Mouse (Mus musculus) c-Kit-positive CD71-positive TER-119-positive erythroid progenitor cells, embryonic 14.5 days (primary cell): Measurements from ENCODE around the gene Pdcd11.
A peak's percentile ranks its signal among the peaks of the same experiment; 100 is the strongest.

ENCODE experiments used
- DNase-seq: peaks from one replicate; pipeline ENCODE4 v3.0.0-alpha.2; 2013; ENCODE audit warnings: low spot score

Gene Pdcd11

DNA sequence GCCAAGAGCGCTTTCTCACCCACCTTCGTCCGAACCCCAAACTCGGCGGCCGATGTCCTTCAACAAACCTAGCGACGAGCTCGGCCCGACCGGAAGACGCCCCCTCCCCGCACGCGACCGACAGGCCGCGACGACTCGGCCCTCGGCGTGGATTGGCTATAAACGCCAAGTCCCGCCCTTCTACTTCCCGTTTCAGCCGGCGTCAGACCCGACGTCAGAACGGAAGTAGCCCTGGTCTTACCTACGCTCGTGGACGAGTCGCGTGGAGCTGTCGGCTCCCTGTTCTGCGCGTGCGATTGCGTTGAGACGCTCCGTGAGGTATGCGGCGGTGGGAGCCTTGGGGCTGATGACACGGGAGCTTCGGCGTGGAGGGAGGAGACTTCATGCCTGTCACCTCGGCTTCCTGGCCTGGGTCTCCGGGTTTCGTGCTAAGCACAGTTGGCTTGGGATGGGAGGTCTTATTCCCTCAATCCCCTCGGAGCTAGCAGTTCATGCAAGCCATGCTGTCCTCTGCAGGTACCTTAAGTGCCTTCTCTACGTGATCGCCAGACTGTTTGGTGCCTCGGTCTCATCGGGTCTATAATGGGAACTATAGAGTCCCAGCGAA is at the start of gene Pdcd11, which contains the start of gene Usmg5:
Gene Pdcd11 (plus strand): TSS at position 219 of the 607 bp plus-strand sequence.
Gene Usmg5 (minus strand): TSS at position 98 of the 607 bp plus-strand sequence.
- peak; percentile 92 for DNase-seq

DNA sequence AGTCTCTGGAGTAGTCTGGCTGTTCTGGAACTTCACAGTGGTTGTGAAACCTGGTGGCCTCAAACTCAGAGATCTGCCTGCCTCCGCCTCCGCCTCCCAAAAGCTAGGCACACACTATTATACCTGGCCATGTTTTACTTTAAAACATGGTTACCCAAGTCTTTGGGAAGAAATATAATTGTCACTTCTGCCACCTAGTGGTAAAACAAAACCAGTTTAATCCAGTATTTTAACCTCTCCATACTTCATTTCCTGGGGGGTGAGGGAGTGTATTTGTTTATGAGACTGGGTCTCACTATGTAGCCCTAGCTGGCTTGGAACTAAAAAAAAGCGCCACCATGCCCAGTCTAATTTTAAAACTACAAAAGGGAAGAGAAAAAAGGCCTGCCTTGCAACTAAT is 47.0 kb upstream of the Pdcd11 start:
- no peak for DNase-seq

DNA sequence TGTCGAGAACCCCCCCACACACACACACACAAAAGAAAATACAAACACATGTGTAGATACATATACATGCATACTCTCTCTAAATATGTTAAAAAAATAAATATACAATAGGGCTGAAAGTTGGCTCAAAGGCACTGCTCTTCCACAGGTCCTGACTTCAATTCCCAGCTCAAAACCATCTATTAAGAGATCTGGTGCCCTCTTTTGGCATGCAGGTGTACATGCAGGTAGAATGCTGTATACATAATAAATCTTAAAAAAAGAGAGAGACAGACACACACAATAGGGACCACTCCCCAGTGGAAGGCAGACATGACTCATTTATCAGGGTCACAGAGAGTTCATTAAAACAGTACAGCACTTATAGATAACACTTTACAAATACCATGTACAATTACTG is 44.2 kb upstream of the Pdcd11 start:
- DNase-seq = no peak

DNA sequence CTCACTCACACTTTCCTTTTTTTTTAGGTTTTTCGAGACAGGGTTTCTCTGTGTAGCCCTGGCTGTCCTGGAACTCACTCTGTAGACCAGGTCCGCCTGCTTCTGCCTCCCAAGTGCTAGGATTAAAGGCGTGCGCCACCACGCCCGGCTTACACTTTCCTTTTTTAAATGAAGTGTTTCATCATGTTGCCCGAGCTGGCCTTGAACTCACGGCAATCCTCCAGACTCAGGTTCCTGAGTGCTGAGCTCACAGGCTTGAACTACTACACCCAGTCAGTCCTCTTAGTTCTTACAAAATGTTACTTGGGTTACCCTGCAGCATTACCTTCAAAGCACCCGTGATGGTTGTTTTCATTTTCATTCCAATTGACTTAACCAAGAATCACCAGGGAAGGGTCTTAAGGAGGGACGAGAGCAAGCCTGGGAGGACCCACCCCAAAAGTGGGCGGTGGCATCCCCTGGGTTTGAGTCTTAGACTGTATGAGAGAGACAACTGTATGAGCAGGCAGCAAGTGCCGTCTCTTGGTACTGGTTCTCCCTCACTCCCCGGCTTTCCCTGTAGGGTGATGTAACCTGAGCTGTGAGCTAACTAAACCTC is 43.2 kb upstream of the Pdcd11 start:
- no peak for DNase-seq

DNA sequence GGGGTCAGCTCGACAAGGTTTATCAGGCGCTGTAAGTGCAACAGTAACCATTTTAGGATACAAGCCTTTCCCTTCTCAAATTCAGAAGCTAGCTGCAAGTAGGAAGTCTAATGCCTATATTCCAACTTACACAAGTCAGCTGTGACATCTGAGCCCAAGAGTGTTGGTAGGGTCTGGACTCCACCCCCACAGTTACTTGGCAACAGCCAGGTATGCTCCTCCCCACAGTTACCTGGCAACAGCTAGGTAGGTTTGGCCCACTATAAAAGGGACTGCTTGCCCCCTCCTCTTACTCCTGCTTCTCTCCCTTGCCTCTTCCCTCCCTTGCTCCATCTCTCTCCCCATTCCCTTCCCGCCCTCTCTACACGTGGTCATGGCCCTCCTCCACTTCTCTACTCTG is 41.5 kb upstream of the Pdcd11 start:
- no peak for DNase-seq

DNA sequence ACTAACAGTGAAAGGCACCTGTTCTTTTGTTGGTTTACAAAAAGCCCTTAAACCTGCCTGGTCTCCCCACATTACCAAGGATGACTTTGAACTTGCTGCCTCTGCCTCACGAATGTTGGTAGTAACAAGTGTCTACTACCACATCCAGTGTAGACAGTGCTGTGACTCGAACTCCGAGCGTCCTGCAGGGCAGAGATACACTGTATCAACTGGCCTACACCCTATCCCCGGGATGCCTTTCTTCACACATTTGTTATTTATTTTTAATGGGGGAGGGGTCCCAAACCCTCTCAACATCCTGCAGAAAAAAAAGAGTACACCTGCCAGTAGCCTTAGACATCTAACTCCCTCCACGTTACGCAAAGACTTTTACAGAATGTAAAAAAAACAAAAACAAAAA is 40.7 kb upstream of the Pdcd11 start:
- no peak for DNase-seq

DNA sequence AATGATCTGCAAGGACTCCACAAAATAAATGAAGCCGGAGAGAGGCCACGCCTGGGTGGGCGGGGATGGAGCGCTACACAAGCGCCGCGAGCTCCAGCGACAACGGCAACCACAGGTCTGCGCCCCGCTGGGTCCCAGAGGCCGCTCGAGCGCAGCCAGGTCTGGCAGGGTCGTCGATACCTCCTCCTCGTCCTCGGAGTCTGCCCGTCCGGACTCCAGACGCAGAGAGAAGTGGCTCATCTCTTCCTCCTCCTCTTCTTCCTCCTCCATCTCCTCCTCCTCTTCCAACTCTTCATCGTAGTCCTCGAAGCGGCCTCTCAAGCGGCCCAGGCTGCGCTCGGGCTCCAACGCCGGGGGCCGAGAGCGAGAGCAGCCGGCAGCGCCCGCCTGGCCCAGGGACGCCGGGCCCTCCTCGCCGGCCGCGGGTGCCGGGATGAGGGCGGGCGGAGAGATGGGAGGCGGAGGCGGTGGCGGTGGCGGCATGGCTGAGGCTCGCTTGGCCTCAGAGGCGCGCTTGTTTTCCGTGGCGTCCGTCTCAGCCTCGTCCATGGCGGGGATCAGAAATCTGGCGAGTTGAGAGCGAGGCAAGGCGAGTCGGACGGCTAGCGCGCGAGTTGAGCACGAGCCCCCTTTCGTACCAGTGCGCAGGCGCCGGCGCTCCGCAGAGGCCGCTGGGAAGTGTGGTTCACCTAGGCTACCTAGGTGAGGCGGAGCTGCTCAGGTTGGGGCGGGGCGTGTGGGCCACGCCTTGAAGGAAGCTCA is 40.1 kb upstream of the Pdcd11 start, which contains the start of gene Pcgf6:
Gene Pcgf6 (minus strand): TSS at position 636 of the 762 bp plus-strand sequence.
- peak; percentile 60 for DNase-seq

DNA sequence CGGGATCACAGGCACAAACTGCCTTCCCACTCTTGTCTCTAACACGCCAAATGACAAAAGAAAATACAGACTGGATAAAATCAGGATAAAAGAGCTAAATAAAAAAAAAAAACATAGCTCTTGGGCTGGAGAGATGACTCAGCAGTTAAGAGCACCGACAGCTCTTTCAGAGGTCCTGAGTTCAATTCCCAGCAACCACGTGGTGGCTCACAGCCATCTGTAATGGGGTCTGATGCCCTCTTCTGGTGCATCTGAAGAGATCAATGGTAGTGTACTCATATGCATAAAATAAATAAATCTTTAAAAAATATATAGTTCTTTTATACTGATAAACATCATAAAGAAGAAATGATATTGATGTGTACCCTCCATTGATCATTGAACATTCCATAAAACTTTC is 37.6 kb upstream of the Pdcd11 start:
- DNase-seq = no peak

DNA sequence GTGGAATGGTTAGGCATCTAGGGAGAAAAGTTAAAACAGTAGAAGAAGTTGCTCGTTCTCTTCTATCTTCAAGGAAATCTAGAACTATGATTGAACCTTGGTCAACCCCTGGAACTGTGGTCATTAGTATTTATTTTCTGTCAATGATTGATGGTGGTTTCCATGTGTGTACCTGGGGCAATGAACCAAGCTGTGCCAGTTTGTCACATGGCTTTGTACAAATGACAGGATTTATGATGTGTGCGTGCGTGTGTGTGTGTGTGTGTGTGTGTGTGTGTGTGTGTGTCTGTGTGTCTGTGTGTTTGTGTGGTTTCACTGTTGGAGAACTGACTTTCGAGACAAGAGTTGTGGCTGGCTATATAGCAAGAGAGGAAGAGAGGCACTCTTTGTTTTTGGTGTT is 37.1 kb upstream of the Pdcd11 start:
- no peak for DNase-seq

DNA sequence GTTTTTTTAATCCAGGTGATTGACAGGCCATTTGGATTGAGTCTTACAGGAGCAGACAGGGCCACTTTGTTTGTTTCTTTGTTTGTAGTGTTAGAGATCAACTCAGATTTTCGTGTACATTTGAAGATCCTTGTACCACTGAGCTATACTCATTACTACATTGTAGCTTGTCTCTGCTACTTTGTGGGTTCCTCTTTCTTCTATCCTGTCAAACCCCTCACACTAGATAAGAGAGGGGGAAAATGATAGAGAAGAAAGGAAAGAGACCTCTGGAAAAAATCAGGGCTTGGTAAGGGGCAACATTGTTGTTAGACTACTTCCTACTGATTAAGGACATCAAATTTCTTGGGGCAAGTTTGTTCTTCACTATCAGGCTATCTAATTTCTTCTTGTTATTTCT is 32.9 kb upstream of the Pdcd11 start:
- DNase-seq = no peak

DNA sequence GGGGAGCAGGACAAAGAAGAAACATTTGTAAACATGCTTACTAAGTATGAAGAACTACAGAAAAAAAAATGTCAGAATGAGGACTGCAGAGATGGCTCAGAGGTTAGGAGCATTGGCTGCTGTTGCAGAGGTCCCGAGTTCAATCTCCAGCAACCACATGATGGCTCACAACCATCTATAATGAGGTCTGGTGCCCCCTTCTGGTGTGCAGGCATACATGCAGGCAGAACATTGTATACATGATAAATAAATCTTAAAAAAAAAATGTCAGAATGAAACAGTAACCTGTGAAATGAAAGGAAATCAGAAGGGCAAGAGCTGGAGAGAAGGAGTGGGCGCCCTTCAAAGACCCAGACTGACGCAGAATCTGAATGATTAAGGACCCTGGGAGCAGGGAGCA is 24.7 kb upstream of the Pdcd11 start:
- no peak for DNase-seq

DNA sequence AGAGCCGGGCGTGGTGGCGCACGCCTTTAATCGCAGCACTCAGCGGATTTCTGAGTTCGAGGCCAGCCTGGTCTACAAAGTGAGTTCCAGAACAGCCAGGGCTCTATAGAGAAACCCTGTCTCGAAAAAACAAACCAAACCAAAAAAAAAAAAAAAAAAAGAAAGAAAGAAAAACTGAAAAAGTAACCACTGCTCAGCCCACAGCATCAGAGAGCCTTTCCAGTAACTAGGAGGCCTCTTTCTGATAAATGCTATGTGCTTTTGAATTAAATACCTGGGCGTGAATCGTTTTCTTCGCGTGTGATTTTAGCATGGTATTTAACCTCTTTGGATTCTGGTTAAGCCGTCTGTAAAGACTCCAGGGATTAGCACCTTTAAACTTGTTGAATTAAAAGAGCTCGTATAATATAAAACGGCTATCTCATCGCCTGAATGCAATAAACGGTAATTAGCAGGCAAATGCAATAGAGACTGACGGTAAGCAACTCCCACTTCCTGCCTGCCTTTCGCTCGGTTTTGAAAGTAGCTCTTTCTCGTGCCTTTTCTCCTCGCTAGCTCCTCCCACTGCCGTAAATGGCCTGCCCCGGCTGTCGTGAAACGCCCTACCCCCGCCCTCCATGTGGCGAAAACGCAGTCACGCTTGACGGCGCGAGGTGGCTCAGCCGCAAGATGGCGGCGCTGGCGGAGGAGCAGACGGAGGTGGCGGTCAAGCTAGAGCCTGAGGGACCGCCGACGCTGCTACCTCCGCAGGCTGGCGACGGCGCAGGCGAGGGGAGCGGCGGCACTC is 23.3 kb upstream of the Pdcd11 start, which contains the start of gene Taf5:
Gene Taf5 (plus strand): TSS at position 651 of the 787 bp plus-strand sequence.
- peak; percentile 97 for DNase-seq

DNA sequence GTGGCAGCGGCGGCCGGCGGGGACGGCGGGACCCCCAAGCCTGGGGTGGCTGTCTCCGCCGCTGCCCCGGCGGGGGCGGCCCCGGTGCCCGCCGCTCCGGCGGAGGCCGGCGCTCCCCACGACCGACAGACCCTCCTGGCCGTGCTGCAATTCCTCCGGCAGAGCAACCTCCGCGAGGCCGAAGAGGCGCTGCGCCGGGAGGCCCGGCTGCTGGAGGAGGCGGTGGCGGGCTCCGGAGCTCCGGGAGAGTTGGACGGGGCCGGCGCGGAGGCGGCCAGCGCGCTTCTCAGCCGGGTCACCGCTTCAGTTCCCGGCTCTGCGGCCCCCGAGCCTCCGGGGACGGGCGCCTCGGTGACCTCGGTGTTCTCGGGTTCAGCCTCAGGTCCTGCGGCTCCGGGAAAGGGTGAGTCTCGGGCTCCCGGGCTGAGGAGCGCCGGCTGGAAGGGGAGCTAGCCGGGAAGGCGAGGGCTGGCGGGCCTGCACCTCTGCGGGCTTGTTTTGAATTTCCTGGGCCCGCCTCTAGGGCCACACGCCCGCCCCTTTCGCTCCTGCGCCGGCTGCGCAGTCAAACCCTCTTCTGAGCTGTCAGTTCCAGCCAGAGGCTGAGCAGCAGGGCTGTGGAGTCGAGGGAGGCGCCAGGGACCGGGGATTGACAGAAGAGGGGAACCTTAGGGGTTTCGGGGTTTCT is 22.5 kb upstream of the Pdcd11 start:
- peak; percentile 83 for DNase-seq

DNA sequence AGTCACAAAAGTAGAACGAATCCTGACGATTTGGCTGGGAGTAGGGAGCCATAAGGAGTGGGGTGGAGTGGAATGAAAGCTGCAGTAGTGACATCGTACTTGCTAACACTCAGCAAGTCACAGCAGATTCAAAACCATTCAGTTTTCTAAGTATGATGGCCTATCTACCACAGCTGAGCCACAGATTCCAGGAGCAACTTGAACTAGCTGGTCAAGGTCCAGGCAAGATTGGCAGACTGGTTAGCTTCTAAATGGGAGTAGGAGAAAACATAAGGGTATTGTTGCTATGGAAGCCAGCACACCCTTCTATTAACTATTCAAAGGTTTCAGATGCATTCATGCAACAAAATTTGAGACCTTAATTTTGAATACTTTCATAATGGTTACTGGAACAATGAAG is 2.3 kb upstream of the Pdcd11 start:
- no peak for DNase-seq

DNA sequence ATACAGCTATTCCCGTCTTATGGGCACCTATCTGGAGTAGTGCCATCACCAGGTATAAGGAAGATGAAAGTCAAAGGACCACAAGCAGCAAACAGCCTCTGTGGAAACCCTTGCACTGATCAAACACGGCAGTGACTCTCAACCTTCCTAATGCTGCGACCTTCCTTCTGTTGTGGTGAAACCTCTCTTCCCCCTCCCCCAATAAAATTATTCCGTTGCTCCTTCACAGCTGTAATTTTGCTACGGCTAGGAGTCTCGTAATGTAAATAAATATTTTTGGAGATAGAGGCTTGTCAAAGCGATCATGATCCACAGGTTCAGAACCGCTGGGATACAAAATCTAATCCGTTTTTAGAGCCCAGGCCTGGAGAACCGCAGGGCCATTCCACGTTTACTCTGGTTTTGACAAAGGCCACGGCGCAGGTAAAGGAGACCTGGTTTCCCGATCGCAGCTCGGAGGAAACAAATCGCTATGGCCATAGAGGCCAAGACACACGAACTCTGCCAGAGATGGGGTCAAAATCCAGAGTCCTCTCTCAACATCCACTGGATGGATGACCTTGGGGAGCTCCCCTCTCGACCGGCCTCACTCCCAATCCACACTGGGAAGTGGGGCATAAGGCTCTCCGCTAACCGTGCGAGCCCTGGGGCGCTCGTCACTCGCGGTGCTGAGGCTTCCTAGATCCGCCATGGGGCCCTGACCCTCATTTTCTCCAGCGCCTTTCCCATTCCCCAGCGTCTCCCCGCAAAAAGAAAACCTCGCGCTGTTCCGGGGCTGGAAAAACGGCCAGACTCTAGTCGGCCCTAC is 646 bp upstream of the Pdcd11 start:
- DNase-seq = peak; percentile 24

DNA sequence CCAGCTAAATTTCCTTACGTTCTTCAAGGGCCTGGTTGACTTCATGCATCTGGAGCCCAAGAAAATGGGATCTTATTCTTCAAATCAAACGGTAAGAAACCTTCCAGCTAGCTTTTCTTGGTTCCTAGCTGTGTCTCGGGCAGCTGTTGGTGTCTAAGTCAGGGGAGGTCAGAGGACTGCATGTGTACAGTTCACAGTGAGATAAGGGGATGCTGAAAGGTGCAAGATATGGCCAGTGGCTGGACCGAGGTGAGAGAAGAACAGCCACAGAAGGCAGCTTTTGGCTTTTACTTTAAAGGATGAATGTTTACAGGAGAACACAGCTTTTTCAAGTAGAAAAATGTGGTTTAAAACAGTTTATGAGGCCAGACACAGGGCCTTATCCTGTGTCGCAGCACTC is 10.5 kb downstream of the Pdcd11 start:
- no peak for DNase-seq

DNA sequence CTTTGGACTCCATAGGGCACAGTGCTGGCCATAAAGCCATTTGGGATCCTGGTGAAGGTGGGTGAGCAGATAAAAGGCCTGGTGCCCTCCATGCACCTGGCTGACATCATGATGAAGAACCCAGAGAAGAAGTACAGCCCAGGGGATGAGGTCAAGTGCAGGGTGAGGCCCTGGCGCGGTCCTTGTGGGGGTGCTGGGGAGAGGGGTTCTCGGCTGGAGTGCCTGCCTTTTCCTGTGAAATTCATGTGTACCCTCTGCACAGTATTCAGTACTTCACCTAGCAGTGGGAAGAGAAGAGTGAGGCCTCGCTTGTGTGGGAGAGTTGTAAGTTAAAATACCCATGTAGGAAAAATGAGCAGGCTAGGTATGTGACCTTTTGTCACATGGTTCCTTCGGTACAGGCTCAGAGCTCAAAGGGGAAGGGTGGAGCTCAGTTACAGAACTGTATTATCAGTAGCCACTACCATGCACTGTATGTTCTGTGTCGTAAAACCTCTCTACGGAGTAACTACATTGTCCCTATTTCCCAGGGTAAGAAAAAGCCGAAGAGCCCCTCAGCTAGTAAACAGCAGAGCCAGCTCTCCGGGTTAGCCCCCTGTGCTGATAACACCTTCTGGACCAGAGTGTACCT is 14.2 kb downstream of the Pdcd11 start:
- DNase-seq = no peak

DNA sequence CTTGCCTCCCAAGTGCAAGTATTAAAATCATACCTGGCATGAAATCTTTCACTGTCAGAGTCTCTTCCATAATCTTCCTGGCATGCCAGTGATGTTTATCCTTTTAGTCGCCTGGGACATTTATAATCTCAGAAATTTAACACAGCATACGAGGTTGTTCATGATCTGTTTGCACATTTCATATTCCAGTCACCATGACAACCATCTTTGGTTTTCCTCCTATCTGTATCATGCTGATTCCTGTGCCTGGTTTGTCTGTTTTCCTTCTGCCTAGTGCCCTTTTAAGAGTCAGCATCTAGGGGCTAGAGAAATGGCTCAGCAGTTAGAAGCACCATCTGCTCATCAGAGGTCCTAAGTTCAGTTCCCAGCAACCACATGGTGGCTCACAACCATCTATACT is 28.1 kb downstream of the Pdcd11 start:
- no peak for DNase-seq

DNA sequence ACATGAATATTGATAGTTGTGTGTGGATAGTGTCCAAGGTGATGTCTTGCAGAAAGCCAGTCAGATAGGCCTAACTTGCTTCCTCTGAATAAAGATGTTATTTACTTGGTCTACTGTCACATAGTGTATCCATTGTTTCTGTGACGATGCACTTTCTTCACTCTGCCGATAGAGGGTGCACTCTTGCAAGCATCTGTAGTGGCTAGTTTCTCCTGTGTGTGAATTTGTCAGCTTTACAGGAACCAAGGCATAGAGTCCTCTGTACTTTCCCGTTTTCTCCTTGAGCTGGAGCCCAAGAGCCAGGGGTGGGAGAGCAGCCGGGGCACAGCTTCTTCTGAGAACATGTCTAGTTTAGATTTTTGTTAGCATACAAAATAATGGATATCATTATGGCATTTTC is 30.5 kb downstream of the Pdcd11 start:
- peak; percentile 15 for DNase-seq

DNA sequence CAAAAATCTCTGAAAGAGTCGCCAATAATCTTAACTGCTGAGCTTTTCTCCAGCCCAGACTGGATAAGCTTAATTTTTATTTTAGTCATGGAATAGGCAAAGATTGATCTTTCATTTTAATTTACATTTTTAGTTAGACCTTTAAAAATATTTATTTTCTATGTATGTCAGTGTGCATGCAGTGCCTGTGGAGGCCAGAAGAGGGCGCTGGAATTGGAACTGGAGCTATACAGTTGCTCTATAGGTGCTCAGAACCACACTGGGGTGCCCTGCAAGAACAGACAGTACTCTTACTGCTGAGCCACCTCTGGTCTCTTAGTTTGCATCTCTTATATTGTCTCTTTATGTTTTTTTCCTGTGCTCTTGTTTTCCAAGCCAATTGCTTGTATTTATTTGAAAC is 32.2 kb downstream of the Pdcd11 start:
- peak; percentile 29 for DNase-seq
